Mouse (Mus musculus): Measurements from ENCODE around the gene Commd7. TPM values are rescaled to one million over a fixed set of nuclear protein-coding genes. Genes with fewer than 3 reads are reported as not detected.

The Commd7 gene
- polyA plus RNA-seq, 1 experiment, result 29.2 TPM

GRCm38 (mm10) chr2:153593186-153593585 is 39.4 kb downstream of the Commd7 start:
- H3K4me1 ChIP-seq (ENCODE audit: control insufficient read depth, insufficient read depth, low read length), result no peaks in the 10 kb centered on the region
- no peak overlapping the region for H3K27ac ChIP-seq (ENCODE audit: insufficient read depth, low read length)
- no peak overlapping the region for H3K4me3 ChIP-seq (ENCODE audit: insufficient read depth, low read length)
- TF ChIP-seq POLR2A (IDR thresholded peaks at IDR 0.05; ENCODE audit: extremely low read depth, insufficient read depth, low read length) (no peak), CTCF (IDR thresholded peaks at IDR 0.05; ENCODE audit: extremely low read depth, insufficient read depth, low read length) (no peak)

- TF ChIP-seq CTCF (IDR thresholded peaks at IDR 0.05; ENCODE audit: extremely low read depth, insufficient read depth, low read length), result no peak
- TF ChIP-seq POLR2A (IDR thresholded peaks at IDR 0.05; ENCODE audit: extremely low read depth, insufficient read depth, low read length), result no peak
- no peaks in the 10 kb centered on the region for H3K4me1 ChIP-seq (ENCODE audit: control insufficient read depth, insufficient read depth, low read length)
- no peak overlapping the region for H3K27ac ChIP-seq (ENCODE audit: insufficient read depth, low read length)
- H3K4me3 ChIP-seq (ENCODE audit: insufficient read depth, low read length), result no peak overlapping the region
Measured at GRCm38 (mm10) chr2:153592056-153593014, 40.2 kb downstream of the Commd7 start.

- no peak overlapping the region for H3K4me3 ChIP-seq (ENCODE audit: insufficient read depth, low read length)
- no peak overlapping the region for H3K27ac ChIP-seq (ENCODE audit: insufficient read depth, low read length)
- no peak for TF ChIP-seq POLR2A (IDR thresholded peaks at IDR 0.05; ENCODE audit: extremely low read depth, insufficient read depth, low read length)
- TF ChIP-seq CTCF (IDR thresholded peaks at IDR 0.05; ENCODE audit: extremely low read depth, insufficient read depth, low read length), result peak; percentile 95
- no peaks in the 10 kb centered on the region for H3K4me1 ChIP-seq (ENCODE audit: control insufficient read depth, insufficient read depth, low read length)
Measured at GRCm38 (mm10) chr2:153586515-153587174, 45.9 kb downstream of the Commd7 start.

GRCm38 (mm10) chr2:153585981-153586380 is 46.6 kb downstream of the Commd7 start:
- Histone ChIP-seq H3K4me1 (ENCODE audit: control insufficient read depth, insufficient read depth, low read length) (no peaks in the 10 kb centered on the region), H3K27ac (ENCODE audit: insufficient read depth, low read length) (no peak overlapping the region), H3K4me3 (ENCODE audit: insufficient read depth, low read length) (no peak overlapping the region)
- TF ChIP-seq POLR2A (IDR thresholded peaks at IDR 0.05; ENCODE audit: extremely low read depth, insufficient read depth, low read length), result no peak

GRCm38 (mm10) chr2:153584396-153584795 is 48.2 kb downstream of the Commd7 start:
- H3K27ac ChIP-seq (ENCODE audit: insufficient read depth, low read length), result no peak overlapping the region
- TF ChIP-seq CTCF (IDR thresholded peaks at IDR 0.05; ENCODE audit: extremely low read depth, insufficient read depth, low read length) (no peak), POLR2A (IDR thresholded peaks at IDR 0.05; ENCODE audit: extremely low read depth, insufficient read depth, low read length) (no peak)
- no peak overlapping the region for H3K4me3 ChIP-seq (ENCODE audit: insufficient read depth, low read length)
- H3K4me1 ChIP-seq (ENCODE audit: control insufficient read depth, insufficient read depth, low read length), result no peaks in the 10 kb centered on the region

GRCm38 (mm10) chr2:153583641-153584049 is 48.9 kb downstream of the Commd7 start:
- Histone ChIP-seq H3K4me3 (ENCODE audit: insufficient read depth, low read length) (no peak overlapping the region), H3K4me1 (ENCODE audit: control insufficient read depth, insufficient read depth, low read length) (no peaks in the 10 kb centered on the region), H3K27ac (ENCODE audit: insufficient read depth, low read length) (no peak overlapping the region)
- TF ChIP-seq POLR2A (IDR thresholded peaks at IDR 0.05; ENCODE audit: extremely low read depth, insufficient read depth, low read length), result no peak
- TF ChIP-seq CTCF (IDR thresholded peaks at IDR 0.05; ENCODE audit: extremely low read depth, insufficient read depth, low read length), result no peak

GRCm38 (mm10) chr2:153582876-153583585 is 49.5 kb downstream of the Commd7 start:
- H3K4me1 ChIP-seq (ENCODE audit: control insufficient read depth, insufficient read depth, low read length), result no peaks in the 10 kb centered on the region
- no peak for TF ChIP-seq CTCF (IDR thresholded peaks at IDR 0.05; ENCODE audit: extremely low read depth, insufficient read depth, low read length)
- no peak for TF ChIP-seq POLR2A (IDR thresholded peaks at IDR 0.05; ENCODE audit: extremely low read depth, insufficient read depth, low read length)
- no peak overlapping the region for H3K27ac ChIP-seq (ENCODE audit: insufficient read depth, low read length)
- no peak overlapping the region for H3K4me3 ChIP-seq (ENCODE audit: insufficient read depth, low read length)

GRCm38 (mm10) chr2:153581416-153581815 is 51.2 kb downstream of the Commd7 start:
- Histone ChIP-seq H3K4me3 (ENCODE audit: insufficient read depth, low read length) (no peak overlapping the region), H3K27ac (ENCODE audit: insufficient read depth, low read length) (no peak overlapping the region), H3K4me1 (ENCODE audit: control insufficient read depth, insufficient read depth, low read length) (no peaks in the 10 kb centered on the region)
- TF ChIP-seq CTCF (IDR thresholded peaks at IDR 0.05; ENCODE audit: extremely low read depth, insufficient read depth, low read length) (no peak), POLR2A (IDR thresholded peaks at IDR 0.05; ENCODE audit: extremely low read depth, insufficient read depth, low read length) (no peak)

- Histone ChIP-seq H3K4me3 (ENCODE audit: insufficient read depth, low read length) (no peak overlapping the region), H3K27ac (ENCODE audit: insufficient read depth, low read length) (no peak overlapping the region), H3K4me1 (ENCODE audit: control insufficient read depth, insufficient read depth, low read length) (no peaks in the 10 kb centered on the region)
- TF ChIP-seq POLR2A (IDR thresholded peaks at IDR 0.05; ENCODE audit: extremely low read depth, insufficient read depth, low read length) (no peak), CTCF (IDR thresholded peaks at IDR 0.05; ENCODE audit: extremely low read depth, insufficient read depth, low read length) (no peak)
Measured at GRCm38 (mm10) chr2:153580458-153580985, 52.1 kb downstream of the Commd7 start.

All from cortical plate, adult 2 months (tissue).